Mouse (Mus musculus): Measurements from ENCODE around the gene Gpr27. TPM values are rescaled to one million over a fixed set of nuclear protein-coding genes. Genes with fewer than 3 reads are reported as not detected.

Gpr27 gene
- polyA plus RNA-seq, 1 experiment from 2014 or later = 0.13 TPM

GRCm38 (mm10) chr6:99660443-99660842 is 32.0 kb upstream of the Gpr27 start:
- Histone ChIP-seq H3K27me3 (peaks cover 15% of the 10 kb centered on the region), H3K9ac (no peak overlapping the region), H3K4me1 (replicated peaks) (no peaks in the 10 kb centered on the region), H3K4me3 (replicated peaks) (no peak overlapping the region), H3K36me3 (no peaks in the 10 kb centered on the region), H3K9me3 (replicated peaks) (no peaks in the 10 kb centered on the region), H3K27ac (no peak overlapping the region), H3K4me2 (no peak overlapping the region)
- 30% methylated on average over 3 of the region's 3 CpGs for WGBS (ENCODE audit: insufficient replicate concordance)
- no peak for DNase-seq
- ATAC-seq (ENCODE audit: low read depth) = no peak

- no peak for DNase-seq
- Histone ChIP-seq H3K9ac (no peak overlapping the region), H3K4me1 (replicated peaks) (peaks cover 10% of the 10 kb centered on the region; the same call in 1 of the 2 replicates), H3K36me3 (no peaks in the 10 kb centered on the region), H3K4me2 (no peak overlapping the region), H3K4me3 (replicated peaks) (no peak overlapping the region), H3K27me3 (peaks cover 43% of the 10 kb centered on the region), H3K9me3 (replicated peaks) (no peaks in the 10 kb centered on the region), H3K27ac (no peak overlapping the region)
- 58% methylated on average over 8 of the region's 8 CpGs for WGBS (ENCODE audit: insufficient replicate concordance)
- ATAC-seq (ENCODE audit: low read depth) = no peak
Measured at GRCm38 (mm10) chr6:99663232-99663631, 29.2 kb upstream of the Gpr27 start.

- peak overlapping the region; percentile 62 for H3K4me3 ChIP-seq (replicated peaks)
- no peaks in the 10 kb centered on the region for H3K36me3 ChIP-seq
- no peak for DNase-seq
- ATAC-seq (ENCODE audit: low read depth) = no peak
- H3K9me3 ChIP-seq (replicated peaks) = no peaks in the 10 kb centered on the region
- peak overlapping the region; percentile 74 for H3K4me2 ChIP-seq
- H3K4me1 ChIP-seq (replicated peaks) = peaks cover 10% of the 10 kb centered on the region; the same call in 1 of the 2 replicates
- H3K27ac ChIP-seq = no peak overlapping the region
- WGBS (ENCODE audit: insufficient replicate concordance) = 15% methylated on average over 16 of the region's 16 CpGs
- peak overlapping the region; percentile 56; the same call in 1 of the 2 replicates for H3K9ac ChIP-seq
- peaks cover 46% of the 10 kb centered on the region for H3K27me3 ChIP-seq
Measured at GRCm38 (mm10) chr6:99665457-99666317, 26.8 kb upstream of the Gpr27 start.

GRCm38 (mm10) chr6:99666318-99667171 is 25.9 kb upstream of the Gpr27 start, which contains the start of the genes Eif4e3 and Gm20696:
Eif4e3 (minus strand) TSS chr6:99666771.
Gm20696 (minus strand) TSS chr6:99666797.
- H3K27ac ChIP-seq = no peak within 1 kb of the TSS
- ATAC-seq (ENCODE audit: low read depth) = peak; percentile 51
- under 1% methylated on average over 51 of the region's 75 CpGs for WGBS (ENCODE audit: insufficient replicate concordance)

GRCm38 (mm10) chr6:99667290-99667689 is 25.2 kb upstream of the Gpr27 start:
- 26% methylated on average over 8 of the region's 8 CpGs for WGBS (ENCODE audit: insufficient replicate concordance)
- Histone ChIP-seq H3K27me3 (peaks cover 46% of the 10 kb centered on the region), H3K4me3 (replicated peaks) (no peak overlapping the region), H3K27ac (no peak overlapping the region), H3K9me3 (replicated peaks) (no peaks in the 10 kb centered on the region), H3K9ac (no peak overlapping the region), H3K4me2 (peak overlapping the region; percentile 74; the same call in 1 of the 2 replicates), H3K4me1 (replicated peaks) (peaks cover 10% of the 10 kb centered on the region; the same call in 1 of the 2 replicates), H3K36me3 (no peaks in the 10 kb centered on the region)
- ATAC-seq (ENCODE audit: low read depth) (no peak), DNase-seq (no peak)

More at GRCm38 (mm10) chr6:99666318-99667171, 25.9 kb upstream of the Gpr27 start, which contains the start of the genes Eif4e3 and Gm20696:
- no peaks in the 10 kb centered on the region for H3K9me3 ChIP-seq (replicated peaks)
- H3K27me3 ChIP-seq = peaks cover 46% of the 10 kb centered on the region
- H3K4me3 ChIP-seq (replicated peaks) = peak within 1 kb of the TSS; percentile 62
- no peak for DNase-seq
- peak within 1 kb of the TSS; percentile 74 for H3K4me2 ChIP-seq
- peak within 1 kb of the TSS; percentile 56 for H3K9ac ChIP-seq
- no peaks in the 10 kb centered on the region for H3K36me3 ChIP-seq
- H3K4me1 ChIP-seq (replicated peaks) = peaks cover 10% of the 10 kb centered on the region; the same call in 1 of the 2 replicates

GRCm38 (mm10) chr6:99669481-99670325 is 22.8 kb upstream of the Gpr27 start:
- no peaks in the 10 kb centered on the region for H3K9me3 ChIP-seq (replicated peaks)
- H3K4me1 ChIP-seq (replicated peaks) = peaks cover 10% of the 10 kb centered on the region; the same call in 1 of the 2 replicates
- DNase-seq (no peak), ATAC-seq (ENCODE audit: low read depth) (no peak)
- H3K9ac ChIP-seq = no peak overlapping the region
- peaks cover 37% of the 10 kb centered on the region for H3K27me3 ChIP-seq
- H3K36me3 ChIP-seq = no peaks in the 10 kb centered on the region
- H3K4me2 ChIP-seq = no peak overlapping the region
- WGBS (ENCODE audit: insufficient replicate concordance) = 28% methylated on average over 5 of the region's 5 CpGs
- H3K27ac ChIP-seq = no peak overlapping the region
- no peak overlapping the region for H3K4me3 ChIP-seq (replicated peaks)

- H3K9ac ChIP-seq = no peak overlapping the region
- H3K36me3 ChIP-seq = no peaks in the 10 kb centered on the region
- DNase-seq = no peak
- ATAC-seq (ENCODE audit: low read depth) = no peak
- no peak overlapping the region for H3K27ac ChIP-seq
- no peaks in the 10 kb centered on the region for H3K9me3 ChIP-seq (replicated peaks)
- H3K27me3 ChIP-seq = peaks cover 29% of the 10 kb centered on the region
- WGBS (ENCODE audit: insufficient replicate concordance) = 67% methylated on average over 7 of the region's 7 CpGs
- H3K4me1 ChIP-seq (replicated peaks) = peaks cover 10% of the 10 kb centered on the region; the same call in 1 of the 2 replicates
- H3K4me3 ChIP-seq (replicated peaks) = no peak overlapping the region
- H3K4me2 ChIP-seq = no peak overlapping the region
Measured at GRCm38 (mm10) chr6:99670481-99671119, 21.9 kb upstream of the Gpr27 start.

GRCm38 (mm10) chr6:99671768-99672167 is 20.7 kb upstream of the Gpr27 start:
- H3K27me3 ChIP-seq = peaks cover 17% of the 10 kb centered on the region
- H3K4me3 ChIP-seq (replicated peaks) = no peak overlapping the region
- no peak overlapping the region for H3K4me2 ChIP-seq
- no peaks in the 10 kb centered on the region for H3K36me3 ChIP-seq
- H3K9me3 ChIP-seq (replicated peaks) = no peaks in the 10 kb centered on the region
- DNase-seq (no peak), ATAC-seq (ENCODE audit: low read depth) (no peak)
- 51% methylated on average over 3 of the region's 3 CpGs for WGBS (ENCODE audit: insufficient replicate concordance)
- H3K4me1 ChIP-seq (replicated peaks) = 0 out of 2 replicates have a peak, but pooled peaks cover 5% of the 10 kb centered on the region
- H3K9ac ChIP-seq = no peak overlapping the region
- H3K27ac ChIP-seq = no peak overlapping the region

- DNase-seq (no peak), ATAC-seq (ENCODE audit: low read depth) (no peak)
- no peak overlapping the region for H3K4me3 ChIP-seq (replicated peaks)
- H3K4me1 ChIP-seq (replicated peaks) = no peaks in the 10 kb centered on the region
- no peaks in the 10 kb centered on the region; the same call in 1 of the 2 replicates for H3K27me3 ChIP-seq
- 65% methylated on average over 4 of the region's 4 CpGs for WGBS (ENCODE audit: insufficient replicate concordance)
- no peak overlapping the region for H3K9ac ChIP-seq
- H3K9me3 ChIP-seq (replicated peaks) = no peaks in the 10 kb centered on the region
- H3K27ac ChIP-seq = no peak overlapping the region
- no peak overlapping the region for H3K4me2 ChIP-seq
- H3K36me3 ChIP-seq = no peaks in the 10 kb centered on the region
Measured at GRCm38 (mm10) chr6:99674482-99674881, 18.0 kb upstream of the Gpr27 start.

- Histone ChIP-seq H3K36me3 (no peaks in the 10 kb centered on the region), H3K9me3 (replicated peaks) (no peaks in the 10 kb centered on the region), H3K9ac (no peak overlapping the region), H3K4me1 (replicated peaks) (no peaks in the 10 kb centered on the region), H3K4me2 (no peak overlapping the region), H3K27me3 (0 out of 2 replicates have a peak, but pooled peaks cover 2% of the 10 kb centered on the region), H3K4me3 (replicated peaks) (no peak overlapping the region), H3K27ac (no peak overlapping the region)
- no peak for ATAC-seq (ENCODE audit: low read depth)
- DNase-seq = no peak
- WGBS (ENCODE audit: insufficient replicate concordance) = 67% methylated on average over 8 of the region's 8 CpGs
Measured at GRCm38 (mm10) chr6:99677325-99677724, 15.2 kb upstream of the Gpr27 start.

All from liver, embryonic 13.5 days (tissue).